Mouse (Mus musculus) CH12F3 (cell line): ENCODE data around the gene Fndc3b.
"Not testable (repeated sequence)": the region's sequence is repeated elsewhere in the genome, so short reads cannot be mapped to it uniquely, and the experiment has no call there.

Source experiments
- in situ Hi-C: fragments of 300-500 bp; cut with MboI; formaldehyde crosslinking; loops from 2 replicates; pipeline ENCODE4 v1.14.3; 2020; ENCODE audit warnings: low sequenced_read_pairs

Fndc3b gene

GRCm38 (mm10) chr3:27430621-27431263 is 280.4 kb downstream of the Fndc3b start:
- in situ Hi-C loops: no loop called here

GRCm38 (mm10) chr3:27427406-27427805 is 283.7 kb downstream of the Fndc3b start:
- in situ Hi-C loops: no loop called here

DNA sequence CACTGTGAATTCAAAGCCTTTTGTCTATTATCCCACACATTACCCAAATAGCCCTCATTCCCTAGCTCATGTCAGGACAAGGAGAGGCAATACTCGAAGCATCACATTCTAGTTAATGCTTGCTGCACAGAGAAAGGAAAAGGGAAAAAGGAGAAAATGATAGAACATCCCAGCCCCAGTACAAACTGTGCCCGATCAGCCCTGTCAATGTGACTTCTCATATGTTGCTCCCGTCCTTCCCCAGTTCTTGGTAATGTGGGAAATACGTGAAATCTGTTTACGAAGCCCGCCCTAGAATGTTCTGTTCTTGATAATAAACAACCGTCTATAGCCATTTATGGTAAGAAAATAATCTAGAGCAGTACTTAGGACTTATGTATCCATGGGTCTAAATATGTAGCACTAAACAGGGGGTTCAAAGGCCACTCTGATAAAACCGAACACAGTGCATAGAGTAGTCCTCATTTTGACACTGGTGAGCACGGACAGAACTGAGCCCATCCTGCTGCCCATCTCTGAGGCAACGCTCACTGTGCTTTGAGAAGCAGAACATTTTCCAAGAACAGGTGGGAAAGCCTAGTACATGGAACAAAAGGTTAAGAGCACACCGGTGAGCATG is 286.9 kb downstream of the Fndc3b start:
- in situ Hi-C loops: no loop called here

DNA sequence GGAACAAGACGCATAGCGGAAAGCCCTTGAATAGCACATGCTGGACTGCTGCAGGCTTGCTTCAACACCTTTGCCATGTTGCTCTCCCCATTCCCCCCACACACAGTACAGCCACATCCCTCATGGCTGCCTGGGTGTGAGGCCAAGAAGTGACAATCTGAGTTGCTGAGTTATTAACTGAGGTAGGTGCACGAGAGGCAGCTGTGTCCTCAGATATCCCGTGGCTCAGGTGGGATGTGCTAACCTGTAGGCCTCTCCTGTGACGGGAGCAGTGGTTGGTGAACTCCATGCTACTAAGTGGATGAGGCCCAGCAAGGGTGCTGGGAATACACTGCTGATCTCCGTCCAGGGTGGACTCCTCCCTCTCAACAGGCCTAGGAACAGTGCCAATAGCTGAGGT is 288.6 kb downstream of the Fndc3b start:
- in situ Hi-C loops: no loop called here

GRCm38 (mm10) chr3:27421980-27422379 is 289.1 kb downstream of the Fndc3b start:
- in situ Hi-C loops: no loop called here

- in situ Hi-C loops: no loop called here
These were observed 292.5 kb downstream of the Fndc3b start for GRCm38 (mm10) chr3:27418602-27419001.

GRCm38 (mm10) chr3:27416786-27417185 is 294.3 kb downstream of the Fndc3b start:
- in situ Hi-C loops: no loop called here

DNA sequence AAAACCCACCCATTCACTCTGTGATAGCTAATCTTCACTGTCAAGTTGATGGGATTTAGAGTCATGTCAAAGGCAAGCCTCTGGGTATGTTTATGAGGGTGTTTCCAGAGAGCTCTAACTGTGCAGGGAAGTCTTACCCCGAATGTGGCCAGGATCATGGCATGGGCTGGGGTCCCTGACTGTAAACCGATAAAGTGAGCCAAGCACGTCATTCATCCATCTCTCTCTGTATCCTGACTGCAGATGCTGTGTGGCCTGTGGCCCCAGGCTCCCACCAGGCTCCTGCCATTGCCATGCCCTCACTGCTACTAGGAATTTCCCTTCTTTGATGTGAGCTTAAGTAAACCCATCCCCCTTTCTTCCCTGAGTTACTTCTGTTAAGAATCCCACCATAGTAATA is 297.5 kb downstream of the Fndc3b start:
- in situ Hi-C loops: no loop called here

DNA sequence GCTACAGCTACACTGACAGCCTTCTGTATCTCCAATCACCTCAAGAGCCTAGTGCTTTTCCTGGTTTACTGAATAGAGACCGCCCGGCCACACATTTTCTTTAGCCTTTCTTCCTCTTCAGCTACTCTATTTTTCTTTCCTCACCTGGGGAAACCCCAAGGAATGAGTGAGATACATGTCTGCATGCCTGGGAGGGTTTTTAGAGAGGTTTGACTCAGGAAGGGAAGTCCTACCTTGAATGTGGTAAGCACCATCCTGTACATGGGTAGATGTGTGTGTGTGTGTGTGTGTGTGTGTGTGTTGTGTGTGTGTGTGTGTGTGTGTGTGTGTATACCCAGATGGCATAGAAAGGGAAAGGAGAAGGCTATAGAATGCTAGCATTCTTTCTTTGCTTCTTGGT is 299.8 kb downstream of the Fndc3b start:
- in situ Hi-C loops: no loop called here

GRCm38 (mm10) chr3:27408564-27408963 is 302.5 kb downstream of the Fndc3b start:
- in situ Hi-C loops: no loop called here

DNA sequence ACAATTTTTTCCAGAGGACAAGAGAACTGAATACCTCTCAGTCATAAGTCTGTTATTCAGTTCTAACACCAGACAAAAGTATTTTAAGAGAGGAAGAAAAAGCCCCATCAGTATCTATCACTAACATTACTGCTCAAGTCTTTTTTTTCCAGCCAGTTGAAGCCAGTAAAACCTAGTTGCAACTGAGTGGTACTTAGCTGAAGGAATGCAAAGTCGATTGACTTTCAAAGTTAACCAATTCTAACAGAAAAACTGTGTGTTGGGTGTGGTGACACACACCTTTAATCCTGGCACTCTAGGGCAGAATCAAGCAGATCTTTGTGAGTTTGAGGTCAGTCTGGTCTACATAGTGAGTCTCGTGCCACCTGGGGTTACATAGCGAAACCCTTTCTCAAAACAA is 304.7 kb downstream of the Fndc3b start:
- in situ Hi-C loops: no loop called here

DNA sequence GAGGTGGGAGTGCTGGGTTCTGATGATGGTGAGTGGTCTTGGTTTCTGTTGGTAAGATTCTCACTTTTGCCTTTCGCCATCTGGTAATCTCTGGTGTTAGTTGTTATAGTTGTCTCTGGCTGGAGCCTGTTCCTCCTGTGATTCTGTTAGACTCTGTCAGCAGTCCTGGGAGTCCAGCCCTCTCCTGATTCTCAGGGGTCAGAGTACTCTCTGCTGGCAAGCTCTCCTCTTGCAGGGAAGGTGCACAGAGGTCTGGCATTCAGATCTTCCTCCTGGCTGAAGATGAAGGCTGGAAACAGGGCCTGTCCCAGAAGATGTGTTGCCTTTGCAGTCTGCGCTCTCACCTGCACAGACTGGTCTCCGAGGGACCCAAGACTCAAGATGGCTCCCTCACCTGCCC is 310.1 kb downstream of the Fndc3b start:
- in situ Hi-C loops: not testable (repeated sequence)

- in situ Hi-C loops: no loop called here
These were observed 321.2 kb downstream of the Fndc3b start for GRCm38 (mm10) chr3:27389923-27390322.

DNA sequence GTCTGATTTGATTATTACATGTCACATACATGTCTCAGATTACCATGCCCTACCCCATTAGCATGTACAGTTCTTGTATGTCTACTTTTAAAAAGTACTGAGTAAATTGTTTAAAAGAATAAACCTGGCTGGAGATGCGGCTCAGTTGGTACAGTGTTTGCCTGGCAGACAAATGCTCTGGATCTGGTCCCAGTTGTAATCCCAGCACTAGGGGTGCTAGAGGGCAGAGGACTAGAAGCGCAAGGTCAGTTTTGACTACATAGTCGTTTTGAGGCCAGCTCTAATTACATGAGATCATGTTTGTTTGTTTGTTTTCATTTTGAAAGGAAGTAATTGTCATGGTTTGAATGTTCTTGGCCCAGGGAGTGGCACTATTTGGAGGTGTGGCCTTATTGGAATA is 326.3 kb downstream of the Fndc3b start:
- in situ Hi-C loops: no loop called here

DNA sequence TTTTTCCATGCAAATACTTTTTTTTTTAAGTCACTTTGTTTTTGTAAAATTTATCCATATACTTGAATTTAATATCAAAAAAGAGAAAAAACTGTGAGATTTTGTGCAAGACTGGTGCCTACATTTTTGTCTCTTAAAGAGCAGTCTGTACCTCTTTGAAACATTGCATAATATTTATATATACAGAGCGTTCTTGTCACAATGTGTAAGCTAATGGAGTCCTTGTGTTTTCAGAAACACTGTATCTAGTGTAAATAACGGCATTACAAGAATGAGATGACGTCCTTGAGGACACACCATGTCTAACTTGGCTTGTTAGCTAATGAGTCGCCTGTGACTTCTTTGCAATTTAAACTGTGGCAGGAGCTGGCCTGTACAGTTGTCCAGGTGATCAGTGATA is 333.2 kb downstream of the Fndc3b start:
- in situ Hi-C loops: no loop called here

DNA sequence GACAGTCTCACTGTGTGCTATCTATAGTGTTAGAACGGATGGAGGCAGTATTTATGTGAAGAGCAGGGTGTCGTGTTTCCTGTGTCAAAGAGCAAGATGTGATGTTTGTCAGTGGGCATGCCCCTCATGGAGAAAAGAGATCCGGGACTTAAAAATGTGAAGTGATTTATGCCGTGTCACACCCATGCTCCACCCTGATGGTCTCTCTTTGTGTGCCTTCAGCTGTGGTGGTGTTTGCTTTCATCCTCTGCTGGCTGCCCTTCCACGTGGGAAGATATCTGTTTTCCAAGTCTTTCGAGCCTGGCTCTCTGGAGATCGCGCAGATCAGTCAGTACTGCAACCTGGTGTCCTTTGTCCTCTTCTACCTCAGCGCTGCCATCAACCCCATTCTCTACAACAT is 336.7 kb downstream of the Fndc3b start:
- in situ Hi-C loops: no loop called here

DNA sequence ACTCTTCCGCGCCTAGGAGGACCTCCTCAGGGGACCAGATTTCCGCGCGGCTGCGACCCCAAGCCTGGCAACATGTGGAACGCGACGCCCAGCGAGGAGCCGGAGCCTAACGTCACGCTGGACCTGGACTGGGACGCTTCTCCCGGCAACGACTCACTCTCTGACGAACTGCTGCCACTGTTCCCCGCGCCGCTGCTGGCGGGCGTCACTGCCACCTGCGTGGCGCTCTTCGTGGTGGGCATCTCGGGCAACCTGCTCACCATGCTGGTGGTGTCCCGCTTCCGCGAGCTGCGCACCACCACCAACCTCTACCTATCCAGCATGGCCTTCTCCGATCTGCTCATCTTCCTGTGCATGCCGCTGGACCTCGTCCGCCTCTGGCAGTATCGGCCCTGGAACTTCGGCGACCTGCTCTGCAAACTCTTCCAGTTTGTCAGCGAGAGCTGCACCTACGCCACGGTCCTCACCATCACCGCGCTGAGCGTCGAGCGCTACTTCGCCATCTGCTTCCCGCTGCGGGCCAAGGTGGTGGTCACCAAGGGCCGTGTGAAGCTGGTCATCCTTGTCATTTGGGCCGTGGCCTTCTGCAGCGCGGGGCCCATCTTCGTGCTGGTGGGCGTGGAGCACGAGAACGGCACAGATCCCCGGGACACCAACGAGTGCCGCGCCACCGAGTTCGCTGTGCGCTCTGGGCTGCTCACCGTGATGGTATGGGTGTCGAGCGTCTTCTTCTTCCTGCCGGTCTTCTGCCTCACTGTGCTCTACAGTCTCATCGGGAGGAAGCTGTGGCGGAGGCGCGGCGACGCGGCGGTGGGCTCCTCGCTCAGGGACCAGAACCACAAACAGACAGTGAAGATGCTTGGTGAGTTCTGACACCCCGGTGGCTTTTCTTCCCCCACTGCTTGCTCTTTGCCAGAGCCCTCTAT is 339.1 kb downstream of the Fndc3b start:
- in situ Hi-C loops: no loop called here

DNA sequence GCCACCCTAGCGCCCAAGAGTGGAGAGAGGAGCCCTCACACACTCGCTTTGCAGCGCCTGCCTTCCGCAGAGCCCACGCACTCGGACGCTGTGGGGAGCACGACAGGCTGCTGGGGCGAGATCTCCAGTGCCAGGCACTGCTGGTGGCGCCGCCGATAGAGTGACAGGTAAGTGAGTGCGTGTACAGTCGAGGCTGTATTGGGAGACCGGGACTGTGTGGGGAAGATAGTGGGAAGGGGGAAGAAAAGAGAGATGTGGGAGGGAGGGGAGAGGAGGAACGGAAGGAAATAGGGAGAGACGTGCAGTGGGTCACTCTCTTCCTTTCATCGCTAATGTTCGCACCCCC is 339.9 kb downstream of the Fndc3b start, which contains the start of gene Ghsr:
Gene Ghsr (plus strand): TSS at position 76 of the 346 bp plus-strand sequence.
- in situ Hi-C loops: no loop called here

GRCm38 (mm10) chr3:27370582-27371275 is 340.4 kb downstream of the Fndc3b start:
- in situ Hi-C loops: no loop called here

DNA sequence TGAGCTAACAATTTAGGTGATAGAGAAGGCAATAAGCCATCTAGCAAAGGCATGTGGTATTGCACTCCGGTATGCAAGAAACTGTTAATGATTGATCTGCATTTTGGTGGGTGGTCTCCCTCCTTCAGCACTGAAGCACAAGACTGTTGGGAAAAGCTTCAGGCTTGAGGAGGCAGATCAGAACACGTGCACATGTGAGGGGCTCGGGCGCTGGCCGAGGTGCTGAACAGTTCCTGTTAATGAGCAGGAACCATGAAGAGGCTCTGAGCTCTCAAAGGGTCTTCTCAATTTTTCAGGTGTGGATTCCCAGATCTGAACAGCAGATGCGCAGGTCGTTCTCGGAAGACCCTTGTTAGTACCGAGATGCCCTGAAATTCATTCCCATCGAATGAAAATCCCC is 341.0 kb downstream of the Fndc3b start:
- in situ Hi-C loops: no loop called here
